Mouse (Mus musculus): ENCODE measurements at regions not wholly inside any gene's neighbourhood (a gene's known extent, or its start where the extent isn't known, plus 50 kb on each side); places are given as distances from the start of the nearest gene placed in this dataset.

- Histone ChIP-seq H3K79me2 (replicated peaks; ENCODE audit: control insufficient read depth, extremely low read depth, insufficient read depth, poor library complexity, severe bottlenecking) (no peaks in the 10 kb centered on the region), H3K4me1 (ENCODE audit: control insufficient read depth in 1 of 2, insufficient read depth in 2 of 2) (no peaks in the 10 kb centered on the region), H3K36me3 (replicated peaks in 1 of 2; ENCODE audit: control insufficient read depth in 1 of 2, insufficient read depth in 1 of 2, low read length in 1 of 2) (no peaks in the 10 kb centered on the region), H3K9ac (ENCODE audit: insufficient read depth, low read depth) (no peak overlapping the region), H3K4me3 (replicated peaks in 1 of 3; ENCODE audit: low read depth in 2 of 3, low read length in 2 of 3, poor library complexity in 1 of 3) (no peak overlapping the region), H3K4me2 (ENCODE audit: insufficient read depth, low read depth, poor library complexity, severe bottlenecking) (no peak overlapping the region), H3K27ac (ENCODE audit: insufficient read depth, low read depth) (no peak overlapping the region), H3K9me3 (replicated peaks; ENCODE audit: low read length) (no peaks in the 10 kb centered on the region), H3K27me3 (replicated peaks) (no peaks in the 10 kb centered on the region)
- in situ Hi-C loops (cut with MboI; ENCODE audit: low pct_ligation_motif_present, low pct_unique_long_range_greater_than_20kb, low sequenced_read_pairs) = loop anchor here (25.0 kb wide), 1 partner anchor 250 kb away; no protein-coding TSS in a partner anchor
- no peak for DNase-seq (ENCODE audit: extremely low read depth)
- dilution Hi-C loops (cut with MboI; ENCODE audit: extremely low pct_ligation_motif_present, extremely low pct_unique_long_range_greater_than_20kb, low sequenced_read_pairs) = no loop called here
- TF ChIP-seq JUN (IDR thresholded peaks at IDR 0.05; ENCODE audit: insufficient read depth, low read depth, low read length) = no peak
These were observed 94.5 kb upstream of the Elovl6 start for GRCm38 (mm10) chr3:129437687-129438086.

- H3K36me3 ChIP-seq (replicated peaks in 1 of 2; ENCODE audit: control insufficient read depth in 1 of 2, insufficient read depth in 1 of 2, low read length in 1 of 2) = no peaks in the 10 kb centered on the region
- dilution Hi-C loops (cut with MboI; ENCODE audit: extremely low pct_ligation_motif_present, extremely low pct_unique_long_range_greater_than_20kb, low sequenced_read_pairs) (no loop called here), in situ Hi-C loops (cut with MboI; ENCODE audit: low pct_ligation_motif_present, low pct_unique_long_range_greater_than_20kb, low sequenced_read_pairs) (loop anchor here (25.0 kb wide), 1 partner anchor 245 kb away; no protein-coding TSS in a partner anchor)
These were observed 89.4 kb upstream of the Elovl6 start for GRCm38 (mm10) chr3:129442756-129443155.

GRCm38 (mm10) chr3:129444221-129444620 lies 87.9 kb upstream of the Elovl6 start:
- in situ Hi-C loops (cut with MboI; ENCODE audit: low pct_ligation_motif_present, low pct_unique_long_range_greater_than_20kb, low sequenced_read_pairs) = loop anchor here (25.0 kb wide), 1 partner anchor 243 kb away; no protein-coding TSS in a partner anchor
- no peak overlapping the region for H3K9ac ChIP-seq (ENCODE audit: insufficient read depth, low read depth)
- H3K4me2 ChIP-seq (ENCODE audit: insufficient read depth, low read depth, poor library complexity, severe bottlenecking) = no peak overlapping the region
- H3K27ac ChIP-seq (ENCODE audit: insufficient read depth, low read depth) = no peak overlapping the region
- no peak for DNase-seq (ENCODE audit: extremely low read depth)
- TF ChIP-seq TCF12 (IDR thresholded peaks at IDR 0.05; ENCODE audit: low read depth, low read length) = no peak
- no peak for TF ChIP-seq HCFC1 (IDR thresholded peaks at IDR 0.05; ENCODE audit: low read depth, low read length)
- TF ChIP-seq CHD2 (IDR thresholded peaks at IDR 0.05; ENCODE audit: low read length) = no peak
- no peak for TF ChIP-seq IRF4 (IDR thresholded peaks at IDR 0.05; ENCODE audit: low read depth, low read length)
- no peak for TF ChIP-seq JUN (IDR thresholded peaks at IDR 0.05; ENCODE audit: insufficient read depth, low read depth, low read length)
- TF ChIP-seq ELF1 (IDR thresholded peaks at IDR 0.05; ENCODE audit: low read depth, low read length) = no peak
- no peak for TF ChIP-seq ETS1 (conservative IDR thresholded peaks at IDR 0.05; ENCODE audit: low read depth, low read length)
- TF ChIP-seq SIN3A (IDR thresholded peaks at IDR 0.05; ENCODE audit: low read length) = no peak
- TF ChIP-seq MAFK (IDR thresholded peaks at IDR 0.05; ENCODE audit: insufficient replicate concordance, low read length) = no peak
- TF ChIP-seq MYC (IDR thresholded peaks at IDR 0.05; ENCODE audit: low read depth, low read length) = no peak
- TF ChIP-seq EP300 (IDR thresholded peaks at IDR 0.05; ENCODE audit: low read length) = no peak
- TF ChIP-seq MXI1 (IDR thresholded peaks at IDR 0.05; ENCODE audit: low read depth, low read length) = no peak
- TF ChIP-seq E2F4 (IDR thresholded peaks at IDR 0.05; ENCODE audit: insufficient replicate concordance, low read depth, low read length) = no peak
- no peak for TF ChIP-seq ZC3H11A (IDR thresholded peaks at IDR 0.05; ENCODE audit: low read depth, low read length)
- no peak for TF ChIP-seq CHD1 (IDR thresholded peaks at IDR 0.05; ENCODE audit: low read depth, low read length)
- no peak for TF ChIP-seq UBTF (IDR thresholded peaks at IDR 0.05; ENCODE audit: low read depth, low read length)
- no peak for TF ChIP-seq JUND (conservative IDR thresholded peaks at IDR 0.05; ENCODE audit: low read depth, low read length)
- H3K79me2 ChIP-seq (replicated peaks; ENCODE audit: control insufficient read depth, extremely low read depth, insufficient read depth, poor library complexity, severe bottlenecking) = no peaks in the 10 kb centered on the region
- H3K9me3 ChIP-seq (replicated peaks; ENCODE audit: low read length) = no peaks in the 10 kb centered on the region
- no peak overlapping the region for H3K4me3 ChIP-seq (replicated peaks in 1 of 3; ENCODE audit: low read depth in 2 of 3, low read length in 2 of 3, poor library complexity in 1 of 3)
- peaks cover 2 to 5% of the 10 kb centered on the region in 2 experiments; a peak in 2 of 4 replicates for H3K4me1 ChIP-seq (ENCODE audit: control insufficient read depth in 1 of 2, insufficient read depth in 2 of 2)
- dilution Hi-C loops (cut with MboI; ENCODE audit: extremely low pct_ligation_motif_present, extremely low pct_unique_long_range_greater_than_20kb, low sequenced_read_pairs) = no loop called here
- H3K27me3 ChIP-seq (replicated peaks) = no peaks in the 10 kb centered on the region
- no peaks in the 10 kb centered on the region for H3K36me3 ChIP-seq (replicated peaks in 1 of 2; ENCODE audit: control insufficient read depth in 1 of 2, insufficient read depth in 1 of 2, low read length in 1 of 2)

More at GRCm38 (mm10) chr3:129442756-129443155, 89.4 kb upstream of the Elovl6 start:
- Histone ChIP-seq H3K79me2 (replicated peaks; ENCODE audit: control insufficient read depth, extremely low read depth, insufficient read depth, poor library complexity, severe bottlenecking) (no peaks in the 10 kb centered on the region), H3K4me2 (ENCODE audit: insufficient read depth, low read depth, poor library complexity, severe bottlenecking) (no peak overlapping the region), H3K27ac (ENCODE audit: insufficient read depth, low read depth) (no peak overlapping the region), H3K27me3 (replicated peaks) (no peaks in the 10 kb centered on the region), H3K9me3 (replicated peaks; ENCODE audit: low read length) (no peaks in the 10 kb centered on the region), H3K4me3 (replicated peaks in 1 of 3; ENCODE audit: low read depth in 2 of 3, low read length in 2 of 3, poor library complexity in 1 of 3) (no peak overlapping the region), H3K9ac (ENCODE audit: insufficient read depth, low read depth) (no peak overlapping the region), H3K4me1 (ENCODE audit: control insufficient read depth in 1 of 2, insufficient read depth in 2 of 2) (no peaks in the 10 kb centered on the region)
- DNase-seq (ENCODE audit: extremely low read depth) = no peak
- TF ChIP-seq CTCF (conservative IDR thresholded peaks at IDR 0.05 in 1 of 2, IDR thresholded peaks at IDR 0.05 in 1 of 2; ENCODE audit: low read depth in 2 of 2, low read length in 2 of 2) (no peak), ZMIZ1 (IDR thresholded peaks at IDR 0.05; ENCODE audit: low read depth, low read length) (no peak), IRF4 (IDR thresholded peaks at IDR 0.05; ENCODE audit: low read depth, low read length) (no peak), E2F4 (IDR thresholded peaks at IDR 0.05; ENCODE audit: insufficient replicate concordance, low read depth, low read length) (no peak), MXI1 (IDR thresholded peaks at IDR 0.05; ENCODE audit: low read depth, low read length) (no peak), UBTF (IDR thresholded peaks at IDR 0.05; ENCODE audit: low read depth, low read length) (no peak), MYC (IDR thresholded peaks at IDR 0.05; ENCODE audit: low read depth, low read length) (no peak), MEF2A (IDR thresholded peaks at IDR 0.05; ENCODE audit: borderline replicate concordance, low read depth, low read length) (no peak), BHLHE40 (IDR thresholded peaks at IDR 0.05; ENCODE audit: low read depth, low read length) (no peak), USF1 (IDR thresholded peaks at IDR 0.05; ENCODE audit: low read depth, low read length) (no peak), PAX5 (IDR thresholded peaks at IDR 0.05; ENCODE audit: low read length) (no peak), HCFC1 (IDR thresholded peaks at IDR 0.05; ENCODE audit: low read depth, low read length) (no peak), ELF1 (IDR thresholded peaks at IDR 0.05; ENCODE audit: low read depth, low read length) (no peak), USF2 (conservative IDR thresholded peaks at IDR 0.05; ENCODE audit: low read depth, low read length) (no peak)

All from CH12.LX (cell line).